Mouse (Mus musculus): ENCODE results near the gene Trp53rkb. TPM values are rescaled to one million over a fixed set of nuclear protein-coding genes. Genes with fewer than 3 reads are reported as not detected.
"Not testable (repeated sequence)": the region's sequence is repeated elsewhere in the genome, so short reads cannot be mapped to it uniquely, and the experiment has no call there.

The Trp53rkb gene
- polyA plus RNA-seq, 1 experiment from 2014 or later, result 11.0 TPM

- no peaks in the 10 kb centered on the region for H3K9me3 ChIP-seq
- WGBS, result 81% methylated on average over 10 of the region's 10 CpGs
- no peak overlapping the region for H3K4me3 ChIP-seq
- H3K27ac ChIP-seq (replicated peaks), result no peak overlapping the region
- no peaks in the 10 kb centered on the region for H3K27me3 ChIP-seq
- no peaks in the 10 kb centered on the region for H3K36me3 ChIP-seq
- no peaks in the 10 kb centered on the region for H3K4me1 ChIP-seq
- H3K4me2 ChIP-seq (replicated peaks), result no peak overlapping the region
- no peak overlapping the region for H3K9ac ChIP-seq (replicated peaks)
- ATAC-seq (ENCODE audit: low FRiP score, low read depth), result no peak
Measured at GRCm38 (mm10) chr2:166773587-166773986, 18.7 kb upstream of the Trp53rkb start.

- Histone ChIP-seq H3K4me2 (replicated peaks) (no peak overlapping the region), H3K9ac (replicated peaks) (no peak overlapping the region), H3K27ac (replicated peaks) (no peak overlapping the region), H3K4me1 (no peaks in the 10 kb centered on the region), H3K36me3 (no peaks in the 10 kb centered on the region), H3K4me3 (no peak overlapping the region), H3K27me3 (no peaks in the 10 kb centered on the region), H3K9me3 (no peaks in the 10 kb centered on the region)
- ATAC-seq (ENCODE audit: low FRiP score, low read depth), result no peak
- 93% methylated on average over 10 of the region's 10 CpGs for WGBS
Measured at GRCm38 (mm10) chr2:166774275-166774674, 18.1 kb upstream of the Trp53rkb start.

- H3K9ac ChIP-seq (replicated peaks), result no peak overlapping the region
- no peak overlapping the region for H3K4me3 ChIP-seq
- ATAC-seq (ENCODE audit: low FRiP score, low read depth), result no peak
- 77% methylated on average over 11 of the region's 11 CpGs for WGBS
- H3K9me3 ChIP-seq, result no peaks in the 10 kb centered on the region
- H3K4me2 ChIP-seq (replicated peaks), result no peak overlapping the region
- no peaks in the 10 kb centered on the region for H3K36me3 ChIP-seq
- H3K4me1 ChIP-seq, result no peaks in the 10 kb centered on the region
- no peaks in the 10 kb centered on the region; the same call in 1 of the 2 replicates for H3K27me3 ChIP-seq
- H3K27ac ChIP-seq (replicated peaks), result no peak overlapping the region
Measured at GRCm38 (mm10) chr2:166775357-166775893, 16.9 kb upstream of the Trp53rkb start.

GRCm38 (mm10) chr2:166776272-166776671 lies 16.1 kb upstream of the Trp53rkb start:
- H3K4me1 ChIP-seq, result no peaks in the 10 kb centered on the region
- no peak overlapping the region for H3K4me3 ChIP-seq
- H3K9ac ChIP-seq (replicated peaks), result no peak overlapping the region
- H3K4me2 ChIP-seq (replicated peaks), result no peak overlapping the region
- H3K27ac ChIP-seq (replicated peaks), result no peak overlapping the region
- no peak for ATAC-seq (ENCODE audit: low FRiP score, low read depth)
- H3K27me3 ChIP-seq, result no peaks in the 10 kb centered on the region; the same call in 1 of the 2 replicates
- WGBS, result 50% methylated on average over 1 of the region's 2 CpGs
- H3K36me3 ChIP-seq, result no peaks in the 10 kb centered on the region
- no peaks in the 10 kb centered on the region for H3K9me3 ChIP-seq

- WGBS, result 76% methylated on average over 8 of the region's 8 CpGs
- ATAC-seq (ENCODE audit: low FRiP score, low read depth), result no peak
- Histone ChIP-seq H3K4me2 (replicated peaks) (no peak overlapping the region), H3K27ac (replicated peaks) (no peak overlapping the region), H3K36me3 (no peaks in the 10 kb centered on the region), H3K4me1 (0 out of 2 replicates have a peak, but pooled peaks cover 2% of the 10 kb centered on the region), H3K4me3 (no peak overlapping the region), H3K9me3 (no peaks in the 10 kb centered on the region), H3K27me3 (no peaks in the 10 kb centered on the region; the same call in 1 of the 2 replicates), H3K9ac (replicated peaks) (no peak overlapping the region)
Measured at GRCm38 (mm10) chr2:166779956-166780355, 12.4 kb upstream of the Trp53rkb start.

- no peak overlapping the region for H3K9ac ChIP-seq (replicated peaks)
- H3K27ac ChIP-seq (replicated peaks), result no peak overlapping the region
- no peak overlapping the region for H3K4me2 ChIP-seq (replicated peaks)
- no peaks in the 10 kb centered on the region for H3K36me3 ChIP-seq
- peaks cover 3% of the 10 kb centered on the region; the same call in 1 of the 2 replicates for H3K27me3 ChIP-seq
- 16% methylated on average over 9 of the region's 9 CpGs for WGBS
- H3K4me1 ChIP-seq, result peaks cover 12% of the 10 kb centered on the region
- H3K4me3 ChIP-seq, result no peak overlapping the region
- peak; percentile 41; the same call in 1 of the 2 replicates for ATAC-seq (ENCODE audit: low FRiP score, low read depth)
- H3K9me3 ChIP-seq, result no peaks in the 10 kb centered on the region
Measured at GRCm38 (mm10) chr2:166780980-166781578, 11.3 kb upstream of the Trp53rkb start.

GRCm38 (mm10) chr2:166784376-166784775 lies 8.0 kb upstream of the Trp53rkb start:
- 83% methylated on average over 6 of the region's 6 CpGs for WGBS
- no peak for ATAC-seq (ENCODE audit: low FRiP score, low read depth)
- no peak overlapping the region for H3K4me3 ChIP-seq
- no peak overlapping the region for H3K9ac ChIP-seq (replicated peaks)
- no peaks in the 10 kb centered on the region for H3K9me3 ChIP-seq
- H3K4me2 ChIP-seq (replicated peaks), result no peak overlapping the region
- peaks cover 3% of the 10 kb centered on the region; the same call in 1 of the 2 replicates for H3K27me3 ChIP-seq
- peaks cover 20% of the 10 kb centered on the region for H3K4me1 ChIP-seq
- no peaks in the 10 kb centered on the region for H3K36me3 ChIP-seq
- no peak overlapping the region for H3K27ac ChIP-seq (replicated peaks)

GRCm38 (mm10) chr2:166786353-166787004 lies 5.9 kb upstream of the Trp53rkb start:
- peaks cover 20% of the 10 kb centered on the region for H3K4me1 ChIP-seq
- H3K36me3 ChIP-seq, result no peaks in the 10 kb centered on the region
- peak overlapping the region; percentile 80 for H3K4me2 ChIP-seq (replicated peaks)
- peak overlapping the region; percentile 64 for H3K4me3 ChIP-seq
- peak; percentile 95 for ATAC-seq (ENCODE audit: low FRiP score, low read depth)
- no peak overlapping the region for H3K27ac ChIP-seq (replicated peaks)
- WGBS, result 0% methylated on average over 35 of the region's 35 CpGs
- H3K27me3 ChIP-seq, result peaks cover 3% of the 10 kb centered on the region; the same call in 1 of the 2 replicates
- no peaks in the 10 kb centered on the region for H3K9me3 ChIP-seq
- peak overlapping the region; percentile 85 for H3K9ac ChIP-seq (replicated peaks)

- Histone ChIP-seq H3K9me3 (no peaks in the 10 kb centered on the region), H3K4me3 (no peak overlapping the region), H3K27ac (replicated peaks) (peak overlapping the region; percentile 30), H3K36me3 (peaks cover 10% of the 10 kb centered on the region), H3K4me1 (peaks cover 32% of the 10 kb centered on the region), H3K27me3 (no peaks in the 10 kb centered on the region), H3K4me2 (replicated peaks) (no peak overlapping the region), H3K9ac (replicated peaks) (no peak overlapping the region)
- ATAC-seq (ENCODE audit: low FRiP score, low read depth), result no peak
- WGBS, result 65% methylated on average over 5 of the region's 5 CpGs
Measured at GRCm38 (mm10) chr2:166791738-166792137, 593 bp upstream of the Trp53rkb start.

- ATAC-seq (ENCODE audit: low FRiP score, low read depth), result peak; percentile 88
- H3K9ac ChIP-seq (replicated peaks), result peak overlapping the region; percentile 82
Measured at GRCm38 (mm10) chr2:166793542-166794214, 1.3 kb downstream of the Trp53rkb start.

GRCm38 (mm10) chr2:166799615-166800472 lies 7.5 kb downstream of the Trp53rkb start:
- Histone ChIP-seq H3K9ac (replicated peaks) (no peak overlapping the region), H3K4me3 (no peak overlapping the region), H3K36me3 (peaks cover 27% of the 10 kb centered on the region), H3K27me3 (peaks cover 15% of the 10 kb centered on the region; the same call in 1 of the 2 replicates), H3K4me2 (replicated peaks) (no peak overlapping the region), H3K9me3 (no peaks in the 10 kb centered on the region), H3K27ac (replicated peaks) (no peak overlapping the region), H3K4me1 (peaks cover under 1% of the 10 kb centered on the region; the same call in 1 of the 2 replicates)
- ATAC-seq (ENCODE audit: low FRiP score, low read depth), result no peak
- WGBS, result 78% methylated on average over 11 of the region's 11 CpGs

More at GRCm38 (mm10) chr2:166793542-166794214, 1.3 kb downstream of the Trp53rkb start:
- peak overlapping the region; percentile 71 for H3K27ac ChIP-seq (replicated peaks)
- H3K36me3 ChIP-seq, result peaks cover 27% of the 10 kb centered on the region
- under 1% methylated on average over 66 of the region's 76 CpGs for WGBS
- H3K9me3 ChIP-seq, H3K27me3 ChIP-seq: not testable (repeated sequence)
- H3K4me1 ChIP-seq, result peaks cover 26% of the 10 kb centered on the region
- peak overlapping the region; percentile 61 for H3K4me2 ChIP-seq (replicated peaks)
- H3K4me3 ChIP-seq, result peak overlapping the region; percentile 81

Data from midbrain, embryonic 12.5 days (tissue).